Mouse (Mus musculus): ENCODE measurements around the gene Pmfbp1. TPM values are rescaled to one million over a fixed set of nuclear protein-coding genes. Genes with fewer than 3 reads are reported as not detected.

Pmfbp1 gene
- total RNA-seq, 2 experiments from 2014 or later, result 0.28 TPM

- no peak for DNase-seq (ENCODE audit: low spot score in 2 of 2)
Observed at GRCm38 (mm10) chr8:109590901-109591300, 97.1 kb downstream of the Pmfbp1 start.

- DNase-seq (ENCODE audit: low spot score in 2 of 2), result no peak
Observed at GRCm38 (mm10) chr8:109591367-109591766, 97.5 kb downstream of the Pmfbp1 start.

GRCm38 (mm10) chr8:109592164-109592563, 98.3 kb downstream of the Pmfbp1 start:
- DNase-seq (ENCODE audit: low spot score in 2 of 2), result no peak

Other genes starting within 250 kb of the Pmfbp1 start
- gene Dhx38, start 71.8 kb downstream of the Pmfbp1 start, total RNA-seq (2021), result 10 to 100 TPM; 28.5 to 28.9 TPM
- 10 to 100 TPM; 15.6 to 17.5 TPM for gene Txnl4b, start 71.9 kb downstream of the Pmfbp1 start, total RNA-seq (2021)
- under 1 TPM in 1 of 2 experiments, not detected in 1; 0.26 TPM for gene Hp, start 85.1 kb downstream of the Pmfbp1 start, total RNA-seq (2021)
- 10 to 100 TPM; 16.3 to 20.3 TPM for gene Dhodh, start 114.6 kb downstream of the Pmfbp1 start, total RNA-seq (2021)
- gene Pkd1l3, start 120.5 kb downstream of the Pmfbp1 start, total RNA-seq (2021), result under 1 TPM; 0.73 to 0.91 TPM
- 10 to 100 TPM; 69.4 to 77.7 TPM for gene Ist1, start 199.2 kb downstream of the Pmfbp1 start, total RNA-seq (2021)
- gene Zfp821, start 211.5 kb downstream of the Pmfbp1 start, total RNA-seq (2021), result 10 to 100 TPM; 38.2 to 41.0 TPM
- 10 to 100 TPM; 42.8 to 45.0 TPM for gene Atxn1l, start 243.7 kb downstream of the Pmfbp1 start, total RNA-seq (2021)

Data from left cerebral cortex, adult 18-20 months (tissue).